Mouse (Mus musculus) C2C12 (cell line): ENCODE results near the gene Prph.

Source experiments
- CEBPB ChIP-seq: IDR thresholded peaks from one replicate; pipeline ENCODE4 v1.6.1; 2011; ENCODE audit warnings: low read depth, mild to moderate bottlenecking, control low read depth, moderate library complexity
- CTCF ChIP-seq: IDR thresholded peaks from one replicate; pipeline ENCODE4 v1.5.1; 2011; ENCODE audit not compliant: control insufficient read depth, insufficient read depth, insufficient read length
- MAX ChIP-seq: IDR thresholded peaks from one replicate; pipeline ENCODE4 v1.6.1; 2011; ENCODE audit warnings: mild to moderate bottlenecking, control low read depth
- MYOD1 ChIP-seq: IDR thresholded peaks from one replicate; pipeline ENCODE4 v1.6.1; 2011; ENCODE audit warnings: low read depth; ENCODE audit not compliant: control insufficient read depth, insufficient read length
- MYOG ChIP-seq: IDR thresholded peaks from one replicate; pipeline ENCODE4 v1.6.1; 2011; ENCODE audit not compliant: control insufficient read depth, insufficient read length; ENCODE audit errors: extremely low read depth
- USF1 ChIP-seq: IDR thresholded peaks from one replicate; pipeline ENCODE4 v1.6.1; 2011; ENCODE audit warnings: low read depth, mild to moderate bottlenecking, control low read depth, moderate library complexity

GRCm38 (mm10) chr15:99096831-99097500, 42.0 kb downstream of the Prph start:
- no peak for TF ChIP-seq MYOG
- no peak for TF ChIP-seq CTCF
- no peak for TF ChIP-seq MAX
- TF ChIP-seq CEBPB = no peak
- no peak for TF ChIP-seq USF1
- TF ChIP-seq MYOD1 = no peak
